Mouse (Mus musculus) hindbrain, embryonic 10.5 days (tissue): Measurements from ENCODE around the gene Rps27l. TPM values are rescaled to one million over a fixed set of nuclear protein-coding genes. Genes with fewer than 3 reads are reported as not detected.
"Not testable (repeated sequence)": the region's sequence is repeated elsewhere in the genome, so short reads cannot be mapped to it uniquely, and the experiment has no call there.

ENCODE experiments used
- DNase-seq: peaks from one replicate; pipeline ENCODE4 v3.0.0-alpha.2; 2017; ENCODE audit warnings: low spot score
- H3K27ac ChIP-seq: fragments of 300-500 bp; sonication (generic); 2 replicates; pipeline ENCODE4 v1.5.1; 2016; ENCODE audit warnings: mild to moderate bottlenecking, moderate library complexity
- H3K27me3 ChIP-seq: fragments of 300-500 bp; sonication (generic); 2 replicates; pipeline ENCODE4 v1.6.1; 2016; ENCODE audit warnings: mild to moderate bottlenecking; ENCODE audit not compliant: poor library complexity, insufficient read depth, severe bottlenecking
- H3K36me3 ChIP-seq: fragments of 300-500 bp; sonication (generic); 2 replicates; pipeline ENCODE4 v1.6.1; 2016; ENCODE audit warnings: mild to moderate bottlenecking, moderate library complexity
- H3K4me1 ChIP-seq: fragments of 300-500 bp; sonication (generic); replicated peaks from 2 replicates; pipeline ENCODE4 v1.6.1; 2016; ENCODE audit warnings: mild to moderate bottlenecking
- H3K4me3 ChIP-seq: fragments of 300-500 bp; sonication (generic); 2 replicates; pipeline ENCODE4 v1.5.1; 2016; ENCODE audit warnings: mild to moderate bottlenecking, moderate library complexity
- H3K9me3 ChIP-seq: fragments of 300-500 bp; sonication (generic); 2 replicates; pipeline ENCODE4 v1.6.1; 2016; ENCODE audit warnings: mild to moderate bottlenecking, moderate library complexity
- WGBS: fragments of 180-500 bp; shearing (Covaris S2); methylation state at CpG from one replicate; pipeline ENCODE4 v1.1.7; 2016; 5-methylcytosine and 5-hydroxymethylcytosine counted together
- polyA plus RNA-seq: library from polyadenylated mRNA; unstranded; fragments of >200 nt; fragmentation: Nextera tagmentation; extraction: Ambion mirVana; gene quantifications from 2 replicates; pipeline ENCODE4 v1.2.1, GENCODE M21; 2016

Gene Rps27l
- polyA plus RNA-seq: 708 and 733 TPM in 2 replicates

- Histone ChIP-seq H3K4me3 (peak within 1 kb of the TSS; percentile 97), H3K27ac (peak within 1 kb of the TSS; percentile 94), H3K4me1 (peaks cover 27% of the 10 kb centered on the region), H3K36me3 (peaks cover 23% of the 10 kb centered on the region), H3K9me3 (no peaks in the 10 kb centered on the region), H3K27me3 (no peaks in the 10 kb centered on the region)
- peak; percentile 96 for DNase-seq
- under 1% methylated on average over 77 of the region's 77 CpGs for WGBS
Observed at GRCm38 (mm10) chr9:66945647-66946641, at the start of gene Rps27l. Gene Rps27l, plus strand, starts transcription at chr9:66946086.

- no peaks in the 10 kb centered on the region for H3K27me3 ChIP-seq
- WGBS: 63% methylated on average over 6 of the region's 6 CpGs
- no peak overlapping the region for H3K27ac ChIP-seq
- DNase-seq: no peak
- no peak overlapping the region for H3K4me3 ChIP-seq
- peaks cover 7% of the 10 kb centered on the region for H3K4me1 ChIP-seq
- H3K36me3 ChIP-seq: no peaks in the 10 kb centered on the region
- 0 out of 2 replicates have a peak, but pooled peaks cover 2% of the 10 kb centered on the region for H3K9me3 ChIP-seq
Observed at GRCm38 (mm10) chr9:66896951-66897350, 48.9 kb upstream of the Rps27l start.

GRCm38 (mm10) chr9:66897851-66898250, 48.0 kb upstream of the Rps27l start:
- Histone ChIP-seq H3K9me3 (no peaks in the 10 kb centered on the region), H3K4me1 (peaks cover 7% of the 10 kb centered on the region), H3K4me3 (no peak overlapping the region), H3K27me3 (no peaks in the 10 kb centered on the region), H3K36me3 (no peaks in the 10 kb centered on the region), H3K27ac (no peak overlapping the region)
- DNase-seq: no peak
- WGBS: 83% methylated on average over 6 of the region's 6 CpGs

GRCm38 (mm10) chr9:66899072-66899471, 46.8 kb upstream of the Rps27l start:
- Histone ChIP-seq H3K4me3 (no peak overlapping the region), H3K27me3 (no peaks in the 10 kb centered on the region), H3K27ac (no peak overlapping the region), H3K36me3 (no peaks in the 10 kb centered on the region), H3K4me1 (peaks cover 7% of the 10 kb centered on the region), H3K9me3 (no peaks in the 10 kb centered on the region)
- DNase-seq: no peak
- WGBS: 84% methylated on average over 2 of the region's 2 CpGs

GRCm38 (mm10) chr9:66899526-66899925, 46.4 kb upstream of the Rps27l start:
- Histone ChIP-seq H3K27ac (no peak overlapping the region), H3K4me3 (no peak overlapping the region), H3K9me3 (no peaks in the 10 kb centered on the region), H3K36me3 (no peaks in the 10 kb centered on the region), H3K27me3 (no peaks in the 10 kb centered on the region), H3K4me1 (peaks cover 7% of the 10 kb centered on the region)
- no peak for DNase-seq
- WGBS: 81% methylated on average over 4 of the region's 4 CpGs

GRCm38 (mm10) chr9:66905990-66906389, 39.9 kb upstream of the Rps27l start:
- 0 out of 2 replicates have a peak, but pooled peaks cover 8% of the 10 kb centered on the region for H3K4me1 ChIP-seq
- no peak overlapping the region for H3K4me3 ChIP-seq
- 85% methylated on average over 9 of the region's 9 CpGs for WGBS
- no peaks in the 10 kb centered on the region for H3K9me3 ChIP-seq
- DNase-seq: no peak
- H3K27ac ChIP-seq: no peak overlapping the region
- H3K36me3 ChIP-seq: 0 out of 2 replicates have a peak, but pooled peaks cover 3% of the 10 kb centered on the region
- no peaks in the 10 kb centered on the region for H3K27me3 ChIP-seq

GRCm38 (mm10) chr9:66907126-66907525, 38.8 kb upstream of the Rps27l start:
- Histone ChIP-seq H3K4me1 (0 out of 2 replicates have a peak, but pooled peaks cover 8% of the 10 kb centered on the region), H3K4me3 (no peak overlapping the region), H3K27me3 (no peaks in the 10 kb centered on the region), H3K27ac (no peak overlapping the region), H3K36me3 (0 out of 2 replicates have a peak, but pooled peaks cover 3% of the 10 kb centered on the region), H3K9me3 (no peaks in the 10 kb centered on the region)
- DNase-seq: no peak
- 93% methylated on average over 8 of the region's 8 CpGs for WGBS

- 0 out of 2 replicates have a peak, but pooled peaks cover 8% of the 10 kb centered on the region for H3K4me1 ChIP-seq
- no peaks in the 10 kb centered on the region for H3K9me3 ChIP-seq
- 90% methylated on average over 5 of the region's 5 CpGs for WGBS
- 0 out of 2 replicates have a peak, but pooled peaks cover 3% of the 10 kb centered on the region for H3K36me3 ChIP-seq
- H3K4me3 ChIP-seq: no peak overlapping the region
- H3K27me3 ChIP-seq: no peaks in the 10 kb centered on the region
- DNase-seq: no peak
- no peak overlapping the region for H3K27ac ChIP-seq
Observed at GRCm38 (mm10) chr9:66907746-66908397, 38.0 kb upstream of the Rps27l start.

GRCm38 (mm10) chr9:66909922-66910321, 36.0 kb upstream of the Rps27l start:
- H3K27ac ChIP-seq: no peak overlapping the region
- no peak for DNase-seq
- 0 out of 2 replicates have a peak, but pooled peaks cover 3% of the 10 kb centered on the region for H3K36me3 ChIP-seq
- no peaks in the 10 kb centered on the region for H3K9me3 ChIP-seq
- no peaks in the 10 kb centered on the region for H3K27me3 ChIP-seq
- no peak overlapping the region for H3K4me3 ChIP-seq
- WGBS: 86% methylated on average over 7 of the region's 7 CpGs
- H3K4me1 ChIP-seq: peaks cover 18% of the 10 kb centered on the region; the same call in 1 of the 2 replicates

- WGBS: 91% methylated on average over 5 of the region's 5 CpGs
- peaks cover 24% of the 10 kb centered on the region; the same call in 1 of the 2 replicates for H3K4me1 ChIP-seq
- 0 out of 2 replicates have a peak, but pooled peaks cover 3% of the 10 kb centered on the region for H3K36me3 ChIP-seq
- H3K27ac ChIP-seq: no peak overlapping the region
- H3K27me3 ChIP-seq: no peaks in the 10 kb centered on the region
- DNase-seq: no peak
- no peak overlapping the region for H3K4me3 ChIP-seq
- no peaks in the 10 kb centered on the region for H3K9me3 ChIP-seq
Observed at GRCm38 (mm10) chr9:66910677-66911076, 35.2 kb upstream of the Rps27l start.

- no peak for DNase-seq
- no peak overlapping the region for H3K27ac ChIP-seq
Observed at GRCm38 (mm10) chr9:66912304-66912703, 33.6 kb upstream of the Rps27l start.

GRCm38 (mm10) chr9:66913254-66913934, 32.5 kb upstream of the Rps27l start:
- peaks cover 29% of the 10 kb centered on the region; the same call in 1 of the 2 replicates for H3K4me1 ChIP-seq
- H3K27me3 ChIP-seq, DNase-seq, H3K9me3 ChIP-seq, H3K4me3 ChIP-seq, H3K27ac ChIP-seq, H3K36me3 ChIP-seq: not testable (repeated sequence)
- 90% methylated on average over 5 of the region's 5 CpGs for WGBS

More at GRCm38 (mm10) chr9:66912304-66912703, 33.6 kb upstream of the Rps27l start:
- Histone ChIP-seq H3K36me3 (0 out of 2 replicates have a peak, but pooled peaks cover 3% of the 10 kb centered on the region), H3K4me3 (no peak overlapping the region), H3K9me3 (no peaks in the 10 kb centered on the region), H3K4me1 (peaks cover 23% of the 10 kb centered on the region; the same call in 1 of the 2 replicates), H3K27me3 (no peaks in the 10 kb centered on the region)
